Mouse (Mus musculus) right cerebral cortex, adult 18-20 months (tissue): Measurements from ENCODE around the gene Samd4.

Source experiments
- DNase-seq: peaks from one replicate; pipeline ENCODE4 v3.0.0; 2022; ENCODE audit warnings: mixed read lengths

Gene Samd4

GRCm38 (mm10) chr14:46882431-46883067 lies at the start of gene Samd4:
Gene Samd4 (plus strand): TSS chr14:46882854.
- peak; percentile 83 for DNase-seq

GRCm38 (mm10) chr14:46839326-46839725 lies 43.3 kb upstream of the Samd4 start:
- DNase-seq = no peak

GRCm38 (mm10) chr14:46845706-46846105 lies 36.9 kb upstream of the Samd4 start:
- DNase-seq = no peak

DNA sequence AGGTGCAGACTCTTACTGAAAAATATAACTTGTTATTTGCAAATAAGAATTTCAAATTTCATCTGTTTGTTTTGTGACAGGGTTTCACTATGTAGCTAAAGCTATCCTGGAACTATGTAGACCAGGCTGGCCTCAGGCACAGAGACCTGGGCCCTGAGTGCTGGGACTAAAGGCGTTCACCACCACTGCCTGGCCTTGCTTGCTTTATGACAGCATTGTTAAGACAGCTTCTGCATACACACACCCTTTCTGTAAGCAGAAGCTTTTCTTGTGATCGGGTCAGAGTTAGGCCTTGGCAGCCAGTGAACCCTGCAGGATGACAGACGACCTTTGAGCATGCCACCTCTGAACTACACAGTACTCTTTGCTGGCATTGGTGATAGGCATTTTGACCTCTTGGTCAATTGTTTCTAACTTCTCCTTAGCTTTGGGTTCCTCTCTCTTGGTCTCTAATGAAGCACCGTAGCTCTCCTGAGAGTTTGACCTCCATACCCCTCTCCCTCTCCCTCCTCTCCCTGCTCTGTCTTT lies 34.5 kb upstream of the Samd4 start:
- DNase-seq = no peak

DNA sequence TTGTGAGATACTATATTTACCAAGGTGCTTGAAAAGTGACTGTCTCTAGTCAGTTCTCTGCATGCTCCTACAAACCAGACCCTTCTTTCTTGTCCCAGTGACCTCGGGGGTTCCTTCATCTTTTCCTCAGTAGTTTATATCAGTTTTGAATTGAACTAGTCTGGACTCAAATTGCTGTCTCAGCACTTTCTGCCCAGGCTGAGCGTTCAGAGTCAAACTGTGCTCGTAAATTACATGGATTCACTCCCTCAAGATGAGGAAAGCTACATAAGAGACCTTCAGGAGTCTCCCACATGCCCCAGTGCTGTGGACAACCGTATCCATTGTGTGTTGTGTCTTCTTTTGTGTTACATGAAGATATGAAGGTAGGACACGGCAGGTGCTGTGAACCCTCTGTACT lies 33.9 kb upstream of the Samd4 start:
- no peak for DNase-seq

DNA sequence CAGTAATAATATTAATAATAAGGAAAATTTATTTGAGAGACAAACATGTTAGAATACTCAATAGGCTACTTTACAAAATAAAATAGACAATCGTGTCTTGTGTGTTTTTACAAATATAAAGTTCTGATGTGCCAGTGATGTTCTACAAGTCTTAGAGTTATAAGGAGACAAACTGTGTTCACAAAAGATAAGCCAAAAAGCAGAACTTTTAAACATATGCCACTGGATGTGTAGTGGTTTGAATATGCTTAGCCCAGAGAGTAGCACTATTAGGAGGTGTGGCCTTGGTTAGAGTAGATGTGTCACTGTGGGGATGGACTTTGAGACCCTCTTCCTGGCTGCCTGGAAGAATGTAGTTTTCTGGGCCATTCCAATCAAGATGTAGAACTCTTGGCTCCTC lies 32.9 kb upstream of the Samd4 start:
- DNase-seq = no peak

GRCm38 (mm10) chr14:46853677-46854076 lies 29.0 kb upstream of the Samd4 start:
- DNase-seq = no peak

DNA sequence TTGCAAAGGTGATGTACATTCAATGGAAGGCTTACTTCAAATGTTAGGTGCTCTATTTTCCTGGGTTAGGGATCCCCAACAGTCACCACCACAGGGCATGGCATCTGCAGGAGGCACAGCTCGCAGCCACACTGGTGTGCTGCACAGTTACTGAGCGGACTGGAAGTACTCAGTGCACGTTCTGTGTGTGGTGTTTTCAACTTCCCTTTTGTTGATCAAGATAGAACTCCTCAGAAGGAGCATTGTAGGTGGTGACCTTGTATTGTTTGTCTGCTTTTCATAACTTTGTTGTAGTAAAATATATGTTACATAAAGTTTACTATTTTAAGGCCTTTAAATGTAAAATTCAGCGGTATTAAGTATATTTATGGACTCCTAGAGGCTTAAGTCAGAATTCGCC lies 19.7 kb upstream of the Samd4 start:
- no peak for DNase-seq

- peak; percentile 57 for DNase-seq
These were observed 1.7 kb upstream of the Samd4 start for GRCm38 (mm10) chr14:46880935-46881334.

DNA sequence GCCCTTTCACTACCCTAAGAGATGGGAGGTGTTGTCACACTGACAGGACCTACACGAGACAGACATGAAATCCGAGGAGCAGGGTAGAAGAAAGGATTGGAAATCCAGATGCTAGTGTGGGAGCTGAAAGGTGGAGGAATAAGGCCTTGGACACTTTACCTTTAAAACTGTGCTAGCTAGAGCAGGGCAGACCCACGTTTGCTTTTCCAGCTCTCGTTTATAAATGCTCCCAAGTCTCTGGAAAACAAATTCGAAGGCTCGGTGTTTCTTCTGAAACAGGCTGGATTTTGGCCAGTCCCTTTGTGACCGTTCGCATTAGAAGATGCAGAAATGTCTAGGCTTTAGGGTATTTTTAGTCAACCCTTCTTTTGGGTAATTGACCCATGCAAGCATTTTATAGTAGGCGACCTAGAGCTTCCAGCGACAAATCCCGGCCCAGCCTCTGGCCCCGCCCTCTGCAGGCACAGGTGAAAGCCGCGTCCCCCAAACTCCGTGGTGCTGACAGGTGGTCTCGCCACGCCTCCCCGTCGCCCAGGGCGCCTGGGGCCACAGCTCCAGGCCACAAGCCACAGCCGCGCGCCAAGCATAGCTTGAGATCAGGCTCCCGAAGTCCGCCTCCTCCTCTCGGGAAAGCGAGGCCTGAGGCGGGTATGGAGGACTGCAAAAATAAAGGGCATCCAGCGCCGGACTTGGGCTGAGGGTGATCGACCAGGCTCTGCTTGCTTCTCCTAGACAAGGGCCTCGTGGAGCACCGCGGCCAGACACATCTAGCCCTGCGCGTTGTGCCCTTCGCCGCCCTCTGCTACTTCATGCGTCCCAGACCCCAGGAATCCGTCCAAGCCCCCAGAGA lies 848 bp upstream of the Samd4 start:
- DNase-seq = peak; percentile 26

DNA sequence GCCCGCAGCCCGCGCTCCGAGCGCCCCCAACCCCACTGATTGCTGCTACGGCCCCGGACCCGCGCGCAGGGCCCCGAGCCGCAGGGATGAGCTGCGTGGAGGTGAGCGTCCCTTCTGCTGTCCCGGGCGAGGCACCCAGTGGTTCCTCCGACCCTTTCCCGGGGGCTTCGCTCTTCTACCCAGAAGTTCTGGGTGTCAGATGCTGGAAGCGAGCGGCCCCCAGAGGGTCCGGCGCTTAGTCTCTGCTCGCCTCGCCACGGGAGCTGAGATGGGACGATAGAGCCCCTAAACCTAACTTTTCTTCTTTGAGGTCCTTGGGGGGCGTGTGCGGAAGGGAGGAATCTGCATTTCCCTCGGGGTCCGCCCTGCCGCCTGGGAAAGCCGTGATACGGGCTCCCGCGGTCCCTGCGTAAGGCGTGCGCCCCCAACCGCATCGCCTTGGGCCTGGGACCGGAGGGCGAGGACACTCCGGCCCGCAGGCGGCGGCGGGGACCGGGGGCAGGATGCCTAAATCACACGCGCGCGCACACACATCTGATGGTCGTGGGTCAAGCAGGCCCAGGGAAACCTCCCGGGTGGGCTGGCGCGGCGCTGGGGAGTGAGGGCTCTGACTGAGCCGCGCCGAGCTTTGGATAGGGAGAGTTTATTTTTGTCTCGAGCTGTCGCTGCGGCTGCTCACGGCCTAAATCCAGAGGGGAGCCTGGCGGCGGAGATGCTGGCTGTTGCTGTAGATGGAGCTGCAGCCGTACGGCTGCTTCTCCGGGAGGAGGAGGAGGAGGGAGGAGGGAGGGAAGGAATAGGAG lies 615 bp downstream of the Samd4 start:
- peak; percentile 86 for DNase-seq

- DNase-seq = peak; percentile 48
These were observed 1.3 kb downstream of the Samd4 start for GRCm38 (mm10) chr14:46883871-46884441.

DNA sequence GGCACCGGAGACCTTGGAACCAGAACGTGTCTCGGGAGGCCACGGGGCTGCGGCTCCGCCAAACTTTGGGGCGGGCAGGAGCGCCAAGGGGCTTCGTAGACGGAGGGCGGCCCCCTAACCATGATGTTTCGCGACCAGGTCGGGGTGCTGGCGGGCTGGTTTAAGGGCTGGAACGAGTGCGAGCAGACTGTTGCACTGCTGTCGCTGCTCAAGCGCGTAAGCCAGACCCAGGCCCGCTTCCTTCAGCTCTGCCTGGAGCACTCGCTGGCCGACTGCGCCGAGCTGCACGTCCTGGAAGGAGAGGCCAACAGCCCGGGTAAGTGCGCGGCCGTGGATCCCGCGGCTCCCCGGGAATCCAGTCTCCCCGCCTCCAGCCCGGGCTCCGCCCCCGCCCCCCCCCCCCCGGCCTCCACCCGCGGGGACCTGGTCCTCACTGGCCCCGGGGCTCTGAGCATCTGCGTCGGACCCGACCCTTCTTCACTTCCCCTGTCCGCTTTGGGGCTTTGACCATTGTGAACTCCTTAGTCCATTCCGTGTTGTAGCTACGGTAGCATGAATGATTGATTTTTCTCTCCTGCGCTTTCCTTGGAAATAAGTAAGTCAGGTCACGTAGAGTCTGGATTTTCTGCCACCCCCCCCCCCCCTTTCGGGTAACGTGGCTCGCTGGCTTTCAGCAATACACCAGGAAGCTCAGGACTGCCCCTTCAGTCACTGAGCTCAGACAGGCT lies 2.2 kb downstream of the Samd4 start:
- peak; percentile 51 for DNase-seq

DNA sequence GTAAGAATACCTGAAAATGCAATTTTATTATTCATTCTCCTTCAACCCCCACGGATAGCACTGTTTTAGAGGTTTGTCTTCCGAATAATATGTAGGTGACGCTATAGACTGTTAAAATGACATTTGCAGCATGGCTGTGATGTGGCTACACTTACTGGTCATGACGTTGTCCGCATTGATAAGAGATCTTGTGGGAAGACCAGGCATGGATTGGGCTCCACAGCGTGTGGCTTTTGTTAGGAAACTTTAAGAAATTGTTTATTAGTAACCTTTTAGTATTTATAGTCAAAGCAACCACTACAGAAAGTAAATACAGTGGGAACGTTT lies 2.7 kb downstream of the Samd4 start:
- no peak for DNase-seq

DNA sequence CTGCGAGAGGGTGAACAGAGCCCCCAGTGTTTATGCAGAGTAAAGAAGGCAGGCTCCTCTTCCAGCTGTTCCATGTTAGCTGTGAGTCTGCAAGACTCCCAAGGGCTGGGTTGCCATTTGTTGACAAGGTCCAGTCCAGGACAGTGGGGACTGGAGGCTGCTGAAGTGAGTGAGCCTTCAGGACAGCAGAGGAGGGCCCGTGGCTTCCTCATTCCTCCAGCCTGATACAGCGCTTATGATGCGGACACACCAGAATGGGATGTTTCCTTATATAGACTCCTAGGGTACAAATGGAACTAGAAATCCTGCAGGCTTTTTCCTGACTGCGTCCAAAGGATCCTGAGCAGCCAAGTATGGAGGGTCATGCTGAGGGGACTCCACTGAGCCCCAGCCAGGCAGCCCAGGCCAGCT lies 3.2 kb downstream of the Samd4 start:
- DNase-seq = no peak

GRCm38 (mm10) chr14:46889096-46889495 lies 6.4 kb downstream of the Samd4 start:
- DNase-seq = no peak

DNA sequence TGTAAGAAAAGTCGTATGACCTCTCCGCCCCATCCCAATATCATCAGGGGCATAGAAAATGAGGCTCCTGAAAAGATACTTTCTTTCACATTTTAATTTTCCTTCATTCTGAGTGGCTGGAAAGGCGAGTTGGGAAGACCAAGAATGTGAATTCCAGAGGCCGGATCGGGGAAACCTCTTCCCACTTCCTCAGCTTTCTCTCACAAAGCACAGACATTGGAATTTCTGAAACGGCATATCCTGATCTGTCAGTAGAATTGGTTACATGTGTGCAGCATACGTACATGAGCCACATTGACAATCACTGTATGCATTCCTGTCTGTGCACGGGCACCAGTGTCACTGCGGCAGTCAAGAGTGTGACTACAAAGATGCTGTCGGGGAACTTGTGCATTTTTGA lies 11.3 kb downstream of the Samd4 start:
- DNase-seq = no peak

- DNase-seq = no peak
These were observed 15.3 kb downstream of the Samd4 start for GRCm38 (mm10) chr14:46897953-46898352.

- DNase-seq = peak; percentile 86
These were observed 16.0 kb downstream of the Samd4 start for GRCm38 (mm10) chr14:46898626-46899025.

DNA sequence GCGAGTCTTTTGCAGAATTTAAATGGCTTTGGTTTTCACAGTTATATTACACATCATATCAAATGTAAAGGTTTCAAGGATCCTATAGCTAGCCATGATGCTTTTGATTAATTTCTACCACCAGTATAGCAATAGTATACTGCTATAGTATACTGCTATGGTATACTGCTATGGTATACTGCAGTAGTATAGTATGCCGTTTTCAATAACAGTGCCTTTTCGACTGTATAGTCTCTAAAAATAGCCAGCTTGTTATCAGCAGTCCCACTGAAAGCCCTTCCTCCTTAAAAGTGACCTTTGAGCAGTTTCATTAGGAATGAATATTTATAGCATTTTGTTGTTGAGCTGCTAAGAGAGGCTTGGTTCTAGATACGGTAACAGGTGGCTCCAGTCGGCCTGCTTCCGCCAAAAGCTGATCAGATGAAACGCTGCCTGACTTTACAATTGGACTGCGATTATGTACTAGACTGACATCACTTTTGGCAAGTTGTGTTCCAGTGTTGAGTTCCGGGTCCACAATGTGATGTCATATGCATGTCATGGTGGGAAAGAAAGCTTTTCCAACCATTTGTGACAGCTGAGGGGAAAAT lies 19.9 kb downstream of the Samd4 start:
- DNase-seq = no peak

GRCm38 (mm10) chr14:46904276-46904675 lies 21.6 kb downstream of the Samd4 start:
- no peak for DNase-seq

GRCm38 (mm10) chr14:46908858-46909257 lies 26.2 kb downstream of the Samd4 start:
- DNase-seq = no peak
